In genomic region chr4:134273417-134274345, GRCm38 (mm10) we compare ENCODE assay signal across 8 mouse cellular contexts. TPM values are rescaled to one million over a fixed set of nuclear protein-coding genes. Genes with fewer than 3 reads are reported as not detected.
DNase-seq lines count a peak whose midpoint lies in the region; ATAC-seq lines count a peak whose summit lies in the region.

No protein-coding gene starts in this region.

- H3K9me3 ChIP-seq in heart, embryonic 12.5 days (replicated peaks): peaks cover 4% of the 10 kb centered on the region; the same call in 1 of the 2 replicates

- H3K27ac ChIP-seq in heart, embryonic 12.5 days (ENCODE audit: poor library complexity, severe bottlenecking): no peak overlapping the region

- peaks cover 7% of the 10 kb centered on the region; the same call in 1 of the 2 replicates for H3K4me1 ChIP-seq in heart, embryonic 12.5 days (replicated peaks)

- H3K4me2 ChIP-seq in heart, embryonic 12.5 days: peak overlapping the region; percentile 59

- H3K36me3 ChIP-seq in heart, embryonic 12.5 days: peaks cover 25% of the 10 kb centered on the region
- H3K36me3 ChIP-seq in splenic B cell, adult 2 months (ENCODE audit: control insufficient read depth, insufficient read depth, low read length, poor library complexity, severe bottlenecking): peaks cover 2% of the 10 kb centered on the region; the same call in 1 of the 2 replicates

- peak; percentile 84 for ATAC-seq in heart, embryonic 12.5 days (ENCODE audit: insufficient number of reproducible peaks, low FRiP score)

- no peak for DNase-seq in heart, adult 9 months (ENCODE audit: low spot score in 2 of 2)
- peak; percentile 89 for DNase-seq in ES-CJ7 (ENCODE audit: low read depth, low spot score)
- DNase-seq in fat pad, adult 2 months (ENCODE audit: extremely low read depth, low read depth, low spot score): peak; percentile 62
- peak; percentile 85 for DNase-seq in liver
- peak; percentile 86 for DNase-seq in splenic B cell, adult 2 months (ENCODE audit: low read depth, low spot score)
- no peak for DNase-seq in urinary bladder, adult 2 months (ENCODE audit: low spot score)
- DNase-seq in left cerebral cortex, adult 9 months (ENCODE audit: low spot score in 2 of 2): no peak

- peak overlapping the region; percentile 35 for H3K4me3 ChIP-seq in heart, embryonic 12.5 days

- H3K9ac ChIP-seq in heart, embryonic 12.5 days: peak overlapping the region; percentile 15; the same call in 1 of the 2 replicates

- 1% methylated on average over 14 of the region's 14 CpGs for WGBS in heart, embryonic 12.5 days

- no peaks in the 10 kb centered on the region for H3K27me3 ChIP-seq in heart, embryonic 12.5 days (replicated peaks)
- H3K27me3 ChIP-seq in splenic B cell, adult 2 months (ENCODE audit: control insufficient read depth, insufficient read depth, low read length, poor library complexity, severe bottlenecking): no peaks in the 10 kb centered on the region

RNA-seq across cellular contexts. Expression of gene Pdik1l, which starts 14.0 kb away (rescaled TPM):
- polyA plus RNA-seq in heart, embryonic 12.5 days (2016; fragmentation: Nextera tagmentation; extraction: Ambion mirVana): 14.9 and 18.1 TPM in 2 replicates
- polyA plus RNA-seq in urinary bladder, adult 2 months (2012; rRNA removed): 5.8 and 7.5 TPM in 2 replicates

RNA-seq across cellular contexts. Expression of gene Grrp1, which starts 19.8 kb away (rescaled TPM):
- polyA plus RNA-seq in heart, embryonic 12.5 days (2016; fragmentation: Nextera tagmentation; extraction: Ambion mirVana): 4.5 TPM in 2 replicates
- polyA plus RNA-seq in urinary bladder, adult 2 months (2012; rRNA removed): 13.7 TPM in 2 replicates

RNA-seq across cellular contexts. Expression of gene Gm30191, which starts 26.9 kb away (rescaled TPM):
- polyA plus RNA-seq in heart, embryonic 12.5 days (2016; fragmentation: Nextera tagmentation; extraction: Ambion mirVana): not detected in 2 replicates
- not detected in 2 replicates for polyA plus RNA-seq in urinary bladder, adult 2 months (2012; rRNA removed)

RNA-seq across cellular contexts. Expression of gene Zfp593, which starts 28.3 kb away (rescaled TPM):
- 11.2 and 12.3 TPM in 2 replicates for polyA plus RNA-seq in heart, embryonic 12.5 days (2016; fragmentation: Nextera tagmentation; extraction: Ambion mirVana)
- polyA plus RNA-seq in urinary bladder, adult 2 months (2012; rRNA removed): 8.9 and 11.0 TPM in 2 replicates

RNA-seq across cellular contexts. Expression of gene E130218I03Rik, which starts 30.2 kb away (rescaled TPM):
- 0.23 and 0.51 TPM in 2 replicates for polyA plus RNA-seq in heart, embryonic 12.5 days (2016; fragmentation: Nextera tagmentation; extraction: Ambion mirVana)
- polyA plus RNA-seq in urinary bladder, adult 2 months (2012; rRNA removed): not detected in 2 replicates

Comparison
In these comparisons a context has a peak if more than half of its experiments do, and no peak if none do; other contexts are left out.
1. DNase-seq: peak in ES-CJ7 (single experiment), fat pad, adult 2 months (single experiment), liver (single experiment) and splenic B cell, adult 2 months (single experiment); none in heart, adult 9 months (0 of 2), urinary bladder, adult 2 months (single experiment) and left cerebral cortex, adult 9 months (0 of 2).